Mouse (Mus musculus) kidney, adult 18-20 months (tissue): ENCODE measurements around the gene Olfr250.
"Not testable (repeated sequence)": the region's sequence is repeated elsewhere in the genome, so short reads cannot be mapped to it uniquely, and the experiment has no call there.

Experiments
- DNase-seq: peaks from one replicate; pipeline ENCODE4 v3.0.0; 2021

Olfr250 gene

GRCm38 (mm10) chr9:38366596-38366995 is at the start of gene Olfr250:
Olfr250 (plus strand) TSS chr9:38366896.
- no peak for DNase-seq

DNA sequence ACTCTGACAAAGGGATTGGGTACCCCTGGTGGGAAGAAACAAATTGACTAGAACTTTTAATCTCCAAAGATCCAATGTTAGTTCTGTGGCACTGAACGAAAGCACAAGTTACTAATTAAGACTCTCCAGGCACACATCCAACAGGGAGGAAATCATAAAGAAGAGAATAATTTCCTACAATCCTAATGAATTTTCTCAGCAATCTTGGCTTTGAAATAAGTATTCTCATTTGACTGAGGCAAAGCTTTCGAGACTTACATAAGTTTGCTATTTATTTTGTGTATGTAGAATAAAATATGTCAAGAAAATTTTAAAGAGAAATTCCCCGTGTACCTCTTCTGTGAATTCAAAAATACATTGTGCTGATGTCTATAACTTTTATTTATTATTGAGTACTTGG is 37.9 kb upstream of the Olfr250 start, which contains the start of gene Olfr25:
Olfr25 (plus strand) TSS at position 301 of the 400 bp plus-strand sequence.
- no peak for DNase-seq

- DNase-seq = no peak
Measured at GRCm38 (mm10) chr9:38348111-38348510, 18.6 kb upstream of the Olfr250 start, which contains the start of gene Olfr898. Olfr898 (plus strand) TSS chr9:38348411.

DNA sequence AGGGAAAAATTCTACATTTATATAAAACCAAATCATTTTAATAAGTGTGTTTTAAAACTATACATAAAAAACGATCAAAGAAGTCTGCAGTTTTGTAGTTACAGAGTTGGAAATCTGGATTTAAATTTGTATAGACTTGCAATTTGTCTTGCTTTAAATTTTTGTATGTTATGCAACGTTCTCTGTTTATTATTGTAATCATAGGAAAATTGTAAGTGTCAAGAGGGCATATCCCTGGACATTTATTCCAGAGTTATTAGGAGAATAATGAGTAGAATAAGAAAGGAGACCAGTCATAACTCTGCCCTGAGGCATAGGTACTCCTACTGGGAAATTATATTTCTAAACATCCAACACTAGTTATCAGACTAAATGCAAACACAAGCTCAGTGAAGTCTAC is 10.1 kb downstream of the Olfr250 start, which contains the start of gene Olfr251:
Olfr251 (plus strand) TSS at position 301 of the 400 bp plus-strand sequence.
- DNase-seq = no peak

DNA sequence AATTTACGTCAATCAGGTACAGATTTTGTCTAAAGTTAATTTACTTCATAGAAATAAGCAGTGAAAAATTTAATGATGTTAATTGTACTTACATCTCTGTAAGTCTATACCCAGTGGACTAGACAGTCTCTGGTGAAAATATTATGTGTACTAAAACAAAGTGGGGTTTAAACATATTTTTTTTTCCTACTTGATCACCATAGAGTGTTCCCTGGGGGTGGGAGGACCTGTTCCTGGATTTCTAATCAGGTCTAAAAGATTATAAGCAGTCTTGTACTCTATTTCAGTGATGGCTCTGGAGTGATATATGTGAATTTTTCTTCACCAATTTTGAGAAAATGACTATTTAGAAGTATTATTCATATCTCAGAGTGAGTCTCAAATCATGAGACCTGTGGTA is 34.7 kb downstream of the Olfr250 start, which contains the start of gene Olfr147:
Olfr147 (plus strand) TSS at position 301 of the 400 bp plus-strand sequence.
- no peak for DNase-seq

DNA sequence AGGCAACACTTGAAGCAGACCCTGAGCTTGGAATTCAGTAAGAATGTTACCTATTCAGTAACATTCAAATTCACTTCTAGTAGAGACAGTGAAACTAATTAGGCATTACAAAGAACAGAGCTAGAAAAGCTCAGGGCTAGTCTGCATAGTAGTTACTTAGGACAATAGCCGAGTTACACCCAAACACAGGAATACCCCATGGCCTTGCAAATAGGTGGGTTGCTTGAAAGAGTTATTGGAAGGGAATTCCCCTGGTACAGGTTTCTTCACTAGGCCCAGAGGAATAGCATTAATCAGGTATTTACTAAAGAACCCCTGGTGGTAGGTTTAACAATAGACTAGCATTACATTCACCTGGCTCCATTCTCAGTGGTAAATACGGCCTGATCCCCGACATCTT is 40.8 kb downstream of the Olfr250 start:
- DNase-seq = not testable (repeated sequence)

- not testable (repeated sequence) for DNase-seq
Measured at GRCm38 (mm10) chr9:38413502-38413901, 46.8 kb downstream of the Olfr250 start.
